Mouse (Mus musculus) large intestine, adult 2 months (tissue): ENCODE data around the gene Plxdc1. TPM values are rescaled to one million over a fixed set of nuclear protein-coding genes. Genes with fewer than 3 reads are reported as not detected.
"Not testable (repeated sequence)": the region's sequence is repeated elsewhere in the genome, so short reads cannot be mapped to it uniquely, and the experiment has no call there.

Experiments used
- DNase-seq: peaks from one replicate; pipeline ENCODE4 v3.0.0-alpha.2; 2012; ENCODE audit warnings: low read depth, low spot score
- WGBS: fragments of 180-500 bp; shearing (Covaris S2); methylation state at CpG from one replicate; pipeline ENCODE4 v1.1.7; 2018; 5-methylcytosine and 5-hydroxymethylcytosine counted together
- polyA plus RNA-seq: library from polyadenylated mRNA; depleted of rRNA; stranded (reverse); fragments of >200 nt; gene quantifications from 2 replicates; pipeline ENCODE4 v1.2.3, GENCODE M21; 2012

Gene Plxdc1
- polyA plus RNA-seq, 1 experiment = 1.3 TPM

DNA sequence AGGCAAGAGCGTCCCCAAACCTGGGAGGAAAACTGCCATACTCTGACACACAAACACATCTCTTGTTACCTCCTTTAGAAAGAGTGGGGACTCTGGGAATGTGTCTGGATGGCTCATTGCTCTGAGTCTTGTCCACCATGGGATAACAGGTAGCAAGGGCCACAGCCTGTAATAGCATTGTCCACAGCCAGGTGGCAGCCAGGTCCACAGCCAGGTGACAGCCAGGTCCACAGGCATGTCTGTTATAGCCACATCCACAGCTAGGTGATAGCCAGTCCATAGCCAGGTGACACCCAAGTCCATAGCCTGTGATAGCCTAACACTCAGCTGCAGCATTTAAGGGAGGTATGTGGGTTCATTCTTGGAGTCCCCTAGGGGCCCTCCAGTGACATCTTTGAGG lies 25.3 kb downstream of the Plxdc1 start:
- no peak for DNase-seq
- WGBS = 90% methylated on average over 1 of the region's 1 CpGs

GRCm38 (mm10) chr11:97959300-97959680 lies 27.0 kb downstream of the Plxdc1 start:
- 70% methylated on average over 5 of the region's 5 CpGs for WGBS
- no peak for DNase-seq

DNA sequence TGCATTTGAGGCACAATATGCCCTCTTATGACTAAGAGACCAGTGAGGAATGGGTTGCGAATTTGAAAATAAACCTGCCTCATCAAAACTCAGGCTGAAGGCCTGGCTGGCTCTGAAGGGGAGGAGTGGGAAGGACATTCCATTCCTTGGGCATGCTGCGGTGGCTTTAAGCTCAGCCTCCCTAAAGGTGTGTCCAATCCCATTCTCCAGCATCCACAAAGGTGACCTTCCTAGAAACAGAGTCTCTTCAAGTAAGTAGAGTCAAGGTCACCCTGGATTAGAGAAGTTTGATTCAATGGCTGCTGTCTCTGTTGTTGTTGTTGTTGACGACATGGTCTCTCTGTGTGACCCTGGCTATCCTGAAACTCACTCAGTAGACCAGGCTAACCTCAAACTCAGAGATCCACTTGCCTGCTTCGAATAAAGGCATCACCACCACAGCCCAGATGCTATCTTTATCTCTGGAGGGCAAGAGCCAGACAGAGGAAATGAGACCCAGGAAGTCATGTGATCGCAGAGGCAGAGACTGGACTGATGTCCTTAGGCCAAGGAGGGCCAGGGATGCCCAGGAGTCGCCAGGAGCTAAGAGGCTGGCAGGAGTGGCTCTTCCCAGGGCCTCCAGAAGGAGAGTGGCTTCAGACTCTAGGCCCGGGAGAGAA lies 27.5 kb downstream of the Plxdc1 start:
- no peak for DNase-seq
- 77% methylated on average over 7 of the region's 7 CpGs for WGBS

- WGBS = 57% methylated on average over 6 of the region's 6 CpGs
- no peak for DNase-seq
Observed at GRCm38 (mm10) chr11:97956905-97957560, 29.2 kb downstream of the Plxdc1 start.

- DNase-seq = no peak
- 72% methylated on average over 4 of the region's 4 CpGs for WGBS
Observed at GRCm38 (mm10) chr11:97955915-97956314, 30.3 kb downstream of the Plxdc1 start.

- 80% methylated on average over 9 of the region's 9 CpGs for WGBS
Observed at GRCm38 (mm10) chr11:97955146-97955902, 30.9 kb downstream of the Plxdc1 start.

GRCm38 (mm10) chr11:97954469-97955141 lies 31.6 kb downstream of the Plxdc1 start:
- DNase-seq = no peak
- WGBS = 54% methylated on average over 14 of the region's 14 CpGs

More at GRCm38 (mm10) chr11:97955146-97955902, 30.9 kb downstream of the Plxdc1 start:
- no peak for DNase-seq

- DNase-seq = no peak
- WGBS = 78% methylated on average over 6 of the region's 6 CpGs
Observed at GRCm38 (mm10) chr11:97953939-97954275, 32.3 kb downstream of the Plxdc1 start.

DNA sequence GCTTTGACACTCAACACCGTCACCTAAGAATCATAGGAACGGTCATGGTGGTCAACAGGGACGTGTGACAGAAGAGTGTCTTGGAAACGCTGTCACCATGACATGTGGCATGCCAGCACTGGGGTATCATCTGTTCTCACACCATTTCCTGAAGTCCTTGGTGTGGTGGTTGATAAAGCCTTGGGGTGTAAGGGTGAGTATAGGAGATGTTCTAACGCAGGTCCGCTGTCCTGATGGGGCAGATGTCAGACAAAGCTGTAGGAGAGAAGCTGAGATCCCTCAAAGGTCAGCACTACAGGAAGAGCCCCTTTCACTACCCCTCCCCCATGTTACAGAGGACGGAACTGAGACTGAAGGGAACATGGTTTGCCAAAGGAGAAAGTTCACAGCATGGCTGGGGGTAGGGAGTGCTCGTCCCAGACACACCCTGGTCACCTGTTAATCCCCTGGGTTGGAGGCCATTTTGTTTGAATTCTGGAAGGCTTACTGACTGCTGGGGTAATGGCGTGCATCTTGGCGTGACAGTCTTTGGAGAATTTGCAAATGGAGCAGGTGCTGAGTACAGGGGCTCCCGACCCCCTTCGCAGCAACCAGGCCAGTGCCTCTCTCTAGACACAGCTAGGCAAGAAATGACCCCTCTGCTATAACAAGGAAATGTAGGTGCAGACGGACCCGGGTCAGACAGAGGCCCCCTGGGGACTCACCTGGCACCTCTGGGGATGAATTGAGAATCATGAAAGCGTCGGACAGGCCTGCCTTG lies 32.9 kb downstream of the Plxdc1 start:
- 88% methylated on average over 16 of the region's 16 CpGs for WGBS
- no peak for DNase-seq

DNA sequence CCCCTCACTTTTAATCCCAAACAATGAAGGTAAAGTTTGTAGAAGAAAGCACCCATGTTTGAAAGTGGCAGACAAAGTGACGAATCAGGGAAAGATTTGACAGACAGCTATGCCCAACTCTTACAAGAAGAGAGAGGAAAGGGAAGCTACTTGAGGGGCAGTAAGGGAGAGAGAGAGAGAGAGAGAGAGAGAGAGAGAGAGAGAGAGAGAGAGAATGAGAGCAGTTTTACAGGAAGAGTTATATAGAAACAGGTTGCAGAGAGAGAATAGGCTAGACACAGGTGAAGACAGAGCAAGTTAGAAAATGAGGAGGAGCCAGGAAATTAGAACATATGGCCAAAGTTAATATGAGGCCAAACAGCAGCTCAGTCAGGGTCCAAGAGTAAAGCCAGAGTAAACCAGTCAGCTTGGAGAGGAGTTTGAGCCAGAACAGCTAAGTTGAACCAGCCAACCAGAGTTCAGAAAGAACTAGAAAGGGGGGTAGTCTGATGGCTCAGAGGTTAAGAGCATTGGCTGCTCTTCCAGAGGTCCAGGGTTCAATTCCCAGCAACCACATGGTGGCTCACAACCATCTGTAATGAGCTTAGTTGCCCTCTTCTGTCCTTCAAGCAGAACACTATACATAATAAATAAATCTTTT lies 33.8 kb downstream of the Plxdc1 start:
- WGBS = 100% methylated on average over 1 of the region's 1 CpGs
- DNase-seq = no peak

GRCm38 (mm10) chr11:97949703-97950475 lies 36.4 kb downstream of the Plxdc1 start:
- WGBS = 40% methylated on average over 20 of the region's 20 CpGs
- DNase-seq = peak; percentile 28

- DNase-seq = no peak
- 24% methylated on average over 7 of the region's 7 CpGs for WGBS
Observed at GRCm38 (mm10) chr11:97947426-97947825, 38.8 kb downstream of the Plxdc1 start.

- DNase-seq = not testable (repeated sequence)
- WGBS = 85% methylated on average over 7 of the region's 7 CpGs
Observed at GRCm38 (mm10) chr11:97945738-97946289, 40.4 kb downstream of the Plxdc1 start.

DNA sequence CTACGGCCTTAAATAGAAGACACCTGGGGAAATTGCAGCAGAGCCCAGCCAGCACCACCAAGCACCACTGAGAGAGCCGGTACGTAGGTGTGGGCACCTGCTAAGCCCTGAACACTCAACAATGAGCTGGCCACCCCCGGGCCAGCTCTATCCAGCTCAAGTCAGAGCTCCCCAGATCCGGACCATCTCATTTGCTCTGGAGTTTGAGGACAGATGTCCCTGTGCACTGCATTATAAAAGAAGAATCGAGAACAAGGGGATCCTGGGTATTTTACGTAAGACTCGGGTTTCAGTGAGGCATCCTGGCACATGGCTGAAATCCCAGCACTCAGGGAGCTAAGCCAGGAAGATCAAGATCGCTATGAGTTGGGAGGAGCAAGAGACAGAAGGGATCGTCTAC lies 41.2 kb downstream of the Plxdc1 start:
- 76% methylated on average over 10 of the region's 10 CpGs for WGBS
- no peak for DNase-seq

GRCm38 (mm10) chr11:97943256-97943655 lies 43.0 kb downstream of the Plxdc1 start:
- DNase-seq = no peak
- WGBS = 63% methylated on average over 5 of the region's 5 CpGs

GRCm38 (mm10) chr11:97942420-97943111 lies 43.7 kb downstream of the Plxdc1 start:
- DNase-seq = no peak
- 70% methylated on average over 15 of the region's 15 CpGs for WGBS

GRCm38 (mm10) chr11:97937469-97938105 lies 48.7 kb downstream of the Plxdc1 start:
- 30% methylated on average over 2 of the region's 2 CpGs for WGBS

More at GRCm38 (mm10) chr11:97937469-97938105, 48.7 kb downstream of the Plxdc1 start:
- DNase-seq = no peak
